Mouse (Mus musculus) MEL (cell line): ENCODE data around the gene Gm37240. TPM values are rescaled to one million over a fixed set of nuclear protein-coding genes. Genes with fewer than 3 reads are reported as not detected.
A peak's percentile ranks its signal among the peaks of the same experiment; 100 is the strongest.

Experiments
- DNase-seq: peaks from one replicate; pipeline ENCODE4 v3.0.0; 2011; ENCODE audit warnings: low read depth, low spot score
- H3K27ac ChIP-seq: 2 replicates; pipeline ENCODE4 v1.5.1; 2012; ENCODE audit warnings: low read depth, mild to moderate bottlenecking, control low read depth, low read length, moderate library complexity; ENCODE audit not compliant: control insufficient read depth
- H3K27me3 ChIP-seq, 2 experiments: fragments of 150-350 bp in 1 of 2; sonication (generic) in 1 of 2; 2 replicates each; pipeline ENCODE4 v1.6.1; 2012; ENCODE audit warnings: low read length in 2 of 2, mild to moderate bottlenecking in 2 of 2, improper control_type of control experiment in 1 of 2, moderate library complexity in 1 of 2; ENCODE audit not compliant: insufficient read depth in 2 of 2, control insufficient read depth in 1 of 2
- H3K36me3 ChIP-seq, 2 experiments: 2 replicates each; pipeline ENCODE4 v1.6.1; 2012 to 2014; ENCODE audit warnings: low read length in 2 of 2, improper control_type of control experiment in 1 of 2, inconsistent platforms in 1 of 2, mild to moderate bottlenecking in 1 of 2; ENCODE audit not compliant: insufficient read depth in 2 of 2, control insufficient read depth in 1 of 2
- H3K4me1 ChIP-seq, 2 experiments: fragments of 150-350 bp in 1 of 2; sonication (generic) in 1 of 2; 2 replicates each; pipeline ENCODE4 v1.6.1; 2012; ENCODE audit warnings: low read length in 2 of 2, improper control_type of control experiment in 1 of 2, mild to moderate bottlenecking in 1 of 2; ENCODE audit not compliant: insufficient read depth in 2 of 2, control insufficient read depth in 1 of 2
- H3K4me3 ChIP-seq, 2 experiments: fragments of 150-350 bp in 1 of 2; sonication (generic) in 1 of 2; 2 replicates each; pipeline ENCODE4 v1.5.1; 2012; ENCODE audit warnings: low read depth in 2 of 2, low read length in 2 of 2, mild to moderate bottlenecking in 2 of 2, moderate library complexity in 2 of 2, control low read depth in 1 of 2, improper control_type of control experiment in 1 of 2; ENCODE audit not compliant: control insufficient read depth in 1 of 2, insufficient read depth in 1 of 2
- H3K79me2 ChIP-seq: 2 replicates; pipeline ENCODE4 v1.6.1; 2012; ENCODE audit warnings: mild to moderate bottlenecking, low read length, moderate library complexity; ENCODE audit not compliant: control insufficient read depth, poor library complexity, insufficient read depth
- H3K9ac ChIP-seq: 2 replicates; pipeline ENCODE4 v1.6.1; 2012; ENCODE audit warnings: low read depth, mild to moderate bottlenecking, control low read depth, low read length, moderate library complexity; ENCODE audit not compliant: control insufficient read depth, poor library complexity, severe bottlenecking
- H3K9me3 ChIP-seq: fragments of 150-350 bp; sonication (generic); replicated peaks from 2 replicates; pipeline ENCODE4 v1.6.1; 2012; ENCODE audit warnings: mild to moderate bottlenecking, low read length, improper control_type of control experiment, moderate library complexity; ENCODE audit not compliant: insufficient read depth
- BHLHE40 ChIP-seq: IDR thresholded peaks from 2 replicates; pipeline ENCODE4 v1.6.1; 2012; ENCODE audit warnings: low read depth, mild to moderate bottlenecking, inconsistent platforms, low read length, improper control_type of control experiment, borderline replicate concordance
- CHD2 ChIP-seq: IDR thresholded peaks from 2 replicates; pipeline ENCODE4 v1.6.1; 2011; ENCODE audit warnings: low read length, improper control_type of control experiment
- CTCF ChIP-seq, 3 experiments: IDR thresholded peaks in 2 of 3; conservative IDR thresholded peaks in 1 of 3; 2 replicates each; pipeline ENCODE4 v1.5.1; 2011 to 2012; ENCODE audit warnings: low read length in 3 of 3, low read depth in 2 of 3, mild to moderate bottlenecking in 2 of 3, improper control_type of control experiment in 1 of 3, inconsistent platforms in 1 of 3, mixed read lengths in 1 of 3, moderate library complexity in 1 of 3; ENCODE audit not compliant: control insufficient read depth in 1 of 3, insufficient read depth in 1 of 3, poor library complexity in 1 of 3, severe bottlenecking in 1 of 3
- E2F4 ChIP-seq: IDR thresholded peaks from 2 replicates; pipeline ENCODE4 v1.6.1; 2011; ENCODE audit warnings: low read depth, low read length, improper control_type of control experiment, borderline replicate concordance
- ETS1 ChIP-seq: IDR thresholded peaks from 2 replicates; pipeline ENCODE4 v1.6.1; 2012; ENCODE audit warnings: low read depth, mild to moderate bottlenecking, inconsistent platforms, low read length, improper control_type of control experiment, moderate library complexity
- HCFC1 ChIP-seq: IDR thresholded peaks from 2 replicates; pipeline ENCODE4 v1.6.1; 2012; ENCODE audit warnings: low read depth, mild to moderate bottlenecking, inconsistent platforms, low read length, improper control_type of control experiment, moderate library complexity
- MYC ChIP-seq: IDR thresholded peaks from 2 replicates; pipeline ENCODE4 v1.6.1; 2011; ENCODE audit warnings: low read depth, mild to moderate bottlenecking, low read length, improper control_type of control experiment, moderate library complexity
- POLR2A ChIP-seq, 2 experiments: IDR thresholded peaks; 2 replicates each; pipeline ENCODE4 v1.6.1; 2011 to 2012; ENCODE audit warnings: low read length in 2 of 2, mild to moderate bottlenecking in 2 of 2, control low read depth in 1 of 2, improper control_type of control experiment in 1 of 2, low read depth in 1 of 2, moderate library complexity in 1 of 2; ENCODE audit not compliant: control insufficient read depth in 1 of 2, insufficient read depth in 1 of 2, poor library complexity in 1 of 2
- RCOR1 ChIP-seq: IDR thresholded peaks from 2 replicates; pipeline ENCODE4 v1.6.1; 2012; ENCODE audit warnings: low read depth, mild to moderate bottlenecking, inconsistent platforms, low read length, improper control_type of control experiment
- USF1 ChIP-seq: IDR thresholded peaks from 2 replicates; pipeline ENCODE4 v1.6.1; 2014; ENCODE audit warnings: low read depth, mild to moderate bottlenecking, inconsistent platforms, low read length, improper control_type of control experiment, moderate library complexity
- USF2 ChIP-seq, 2 experiments: IDR thresholded peaks; 2 replicates each; pipeline ENCODE4 v1.6.1; 2011 to 2012; ENCODE audit warnings: improper control_type of control experiment in 2 of 2, low read length in 2 of 2, borderline replicate concordance in 1 of 2, inconsistent platforms in 1 of 2, low read depth in 1 of 2, mild to moderate bottlenecking in 1 of 2; ENCODE audit not compliant: insufficient read depth in 1 of 2
- polyA plus RNA-seq, 2 experiments: library from polyadenylated mRNA; stranded (reverse) in 1 of 2; unstranded in 1 of 2; fragments of >175 nt in 1 of 2; fragments of >200 nt in 1 of 2; gene quantifications; 2 replicates each; pipeline versions ENCODE4 v1.2.1 to v1.2.4; 2012; ENCODE audit warnings: low replicate concordance in 2 of 2, low read depth in 1 of 2; ENCODE audit not compliant: insufficient read length in 2 of 2, insufficient read depth in 1 of 2, missing spikeins in 1 of 2
- total RNA-seq: library from RNA; depleted of rRNA; stranded (reverse); fragments of 300-350 nt; gene quantifications from 2 replicates; pipeline ENCODE4 v1.2.3, GENCODE M21; 2012

Gene Gm37240
- total and polyA plus RNA-seq, 3 experiments: 0.04 TPM; not detected in 2

DNA sequence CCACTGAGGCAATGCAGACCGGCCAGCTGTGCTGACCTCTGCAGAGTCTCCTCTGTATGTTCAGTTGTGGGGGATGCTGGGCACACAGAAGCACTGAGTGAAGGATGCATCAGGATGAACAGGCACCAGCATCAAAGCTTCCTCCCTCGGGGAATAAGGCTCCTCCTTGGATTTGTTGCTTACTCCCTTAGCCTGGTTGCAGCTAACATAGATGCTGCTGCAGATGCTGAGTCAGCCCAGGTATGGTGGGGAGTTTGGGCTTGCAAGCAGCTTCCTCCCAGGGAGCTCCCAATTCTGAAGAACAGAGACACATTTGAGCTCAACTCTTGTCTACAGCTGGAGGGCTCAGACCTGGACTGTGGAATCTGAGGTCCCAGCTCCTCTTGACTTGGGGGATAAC is 863.1 kb downstream of the Gm37240 start:
- H3K9ac ChIP-seq: no peak overlapping the region
- H3K79me2 ChIP-seq: no peaks in the 10 kb centered on the region
- H3K36me3 ChIP-seq: no peaks in the 10 kb centered on the region
- no peaks in the 10 kb centered on the region for H3K4me1 ChIP-seq
- no peaks in the 10 kb centered on the region for H3K9me3 ChIP-seq
- H3K4me3 ChIP-seq: no peak overlapping the region
- DNase-seq: no peak
- no peaks in the 10 kb centered on the region for H3K27me3 ChIP-seq
- H3K27ac ChIP-seq: no peak overlapping the region
- no peak for TF ChIP-seq USF2 (IDR thresholded peaks at IDR 0.05; ENCODE audit: borderline replicate concordance in 1 of 2, insufficient read depth in 1 of 2, low read depth in 1 of 2, low read length in 2 of 2)
- no peak for TF ChIP-seq RCOR1
- TF ChIP-seq E2F4: no peak
- TF ChIP-seq POLR2A (IDR thresholded peaks at IDR 0.05; ENCODE audit: control insufficient read depth in 1 of 2, insufficient read depth in 1 of 2, low read depth in 1 of 2, low read length in 2 of 2, poor library complexity in 1 of 2): no peak
- TF ChIP-seq ETS1: no peak
- no peak for TF ChIP-seq CHD2

DNA sequence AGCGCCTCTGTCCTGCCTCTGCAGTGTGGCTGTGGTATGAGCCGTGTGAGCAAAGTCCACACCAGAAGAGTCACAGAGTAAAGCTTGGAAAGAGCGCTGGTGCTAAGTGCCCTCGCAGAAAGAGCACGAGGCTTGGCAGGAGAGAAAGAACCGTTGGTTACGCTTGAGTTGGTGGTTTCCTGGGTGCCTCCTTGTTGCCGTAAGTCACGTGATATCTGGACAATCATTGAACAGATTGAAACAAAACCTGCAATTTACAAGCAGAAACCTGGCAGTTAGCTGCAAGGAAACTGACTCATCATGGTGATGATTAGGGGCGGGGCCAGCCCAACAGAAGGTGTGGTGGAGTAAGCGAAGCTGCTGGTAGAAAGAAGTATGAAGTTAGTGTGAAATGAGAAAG is 864.5 kb downstream of the Gm37240 start:
- Histone ChIP-seq H3K79me2 (no peaks in the 10 kb centered on the region), H3K27ac (no peak overlapping the region), H3K9ac (no peak overlapping the region), H3K36me3 (no peaks in the 10 kb centered on the region), H3K9me3 (no peaks in the 10 kb centered on the region), H3K27me3 (no peaks in the 10 kb centered on the region), H3K4me3 (no peak overlapping the region), H3K4me1 (no peaks in the 10 kb centered on the region)
- TF ChIP-seq E2F4: no peak
- TF ChIP-seq USF1: 0 out of 2 replicates have a peak, but pooled peaks have one; percentile 19
- peak; percentile 23 for DNase-seq

DNA sequence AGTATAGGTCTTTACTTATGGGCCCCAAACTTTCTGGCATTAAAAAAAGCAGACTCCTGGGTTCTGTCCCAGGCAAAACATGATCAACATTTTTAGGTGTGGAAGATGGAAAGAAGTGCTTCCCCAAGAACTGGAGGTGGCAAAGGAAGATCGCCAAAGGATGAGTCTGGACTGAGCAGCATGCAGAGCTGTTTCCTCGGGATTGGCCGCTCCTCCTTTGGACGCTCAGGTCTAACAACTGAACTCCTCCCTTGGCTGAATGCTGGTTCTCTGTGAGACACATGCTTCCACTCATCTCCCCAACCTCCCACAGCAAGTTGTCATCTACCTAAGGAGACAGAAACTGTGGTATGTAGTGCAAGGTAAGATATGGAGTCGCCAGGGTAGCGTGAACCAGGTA is 865.5 kb downstream of the Gm37240 start:
- no peaks in the 10 kb centered on the region for H3K36me3 ChIP-seq
- H3K4me3 ChIP-seq: no peak overlapping the region
- H3K79me2 ChIP-seq: no peaks in the 10 kb centered on the region
- H3K9ac ChIP-seq: no peak overlapping the region
- H3K4me1 ChIP-seq: no peaks in the 10 kb centered on the region
- no peak for TF ChIP-seq HCFC1
- no peak for TF ChIP-seq CTCF (IDR thresholded peaks at IDR 0.05 in 2 of 3, conservative IDR thresholded peaks at IDR 0.05 in 1 of 3; ENCODE audit: control insufficient read depth in 1 of 3, insufficient read depth in 1 of 3, low read depth in 2 of 3, low read length in 3 of 3, poor library complexity in 1 of 3, severe bottlenecking in 1 of 3)
- TF ChIP-seq CHD2: no peak
- no peak for TF ChIP-seq MYC
- no peak for TF ChIP-seq BHLHE40
- DNase-seq: no peak
- H3K27ac ChIP-seq: no peak overlapping the region
- no peaks in the 10 kb centered on the region for H3K9me3 ChIP-seq
- no peaks in the 10 kb centered on the region; a peak in 1 of 4 replicates for H3K27me3 ChIP-seq
